Mouse (Mus musculus) forebrain, postnatal 0 days (tissue): ENCODE measurements at regions not wholly inside any gene's neighbourhood (a gene's known extent, or its start where the extent isn't known, plus 50 kb on each side); places are given as distances from the start of the nearest gene placed in this dataset.
A peak's percentile ranks its signal among the peaks of the same experiment; 100 is the strongest.

Source experiments
- ATAC-seq: fragments of 200-750 bp; cut with Nextera tagmentation; 2 replicates; pipeline ENCODE4 v1.8.0; 2017; ENCODE audit warnings: mild to moderate bottlenecking, moderate library complexity
- DNase-seq: peaks from one replicate; pipeline ENCODE4 v3.0.0-alpha.2; 2015
- H3K27ac ChIP-seq: fragments of 300-500 bp; sonication (generic); 2 replicates; pipeline ENCODE4 v1.5.1; 2014; ENCODE audit warnings: low read depth, mild to moderate bottlenecking, antibody characterized with exemption, low read length, moderate library complexity, mixed read lengths
- H3K27me3 ChIP-seq: fragments of 300-500 bp; sonication (generic); 2 replicates; pipeline ENCODE4 v1.6.1; 2014; ENCODE audit warnings: mild to moderate bottlenecking, low read length, mixed read lengths; ENCODE audit not compliant: insufficient read depth
- H3K36me3 ChIP-seq: fragments of 300-500 bp; sonication (generic); 2 replicates; pipeline ENCODE4 v1.6.1; 2014; ENCODE audit warnings: mild to moderate bottlenecking, moderate library complexity; ENCODE audit not compliant: insufficient read depth
- H3K4me1 ChIP-seq: fragments of 300-500 bp; sonication (generic); 2 replicates; pipeline ENCODE4 v1.6.1; 2014; ENCODE audit warnings: antibody characterized with exemption; ENCODE audit not compliant: insufficient read depth
- H3K4me2 ChIP-seq: fragments of 300-500 bp; sonication (generic); 2 replicates; pipeline ENCODE4 v1.6.1; 2014; ENCODE audit warnings: low read depth, mild to moderate bottlenecking, moderate library complexity
- H3K4me3 ChIP-seq: fragments of 300-500 bp; sonication (generic); 2 replicates; pipeline ENCODE4 v1.5.1; 2014; ENCODE audit warnings: low read depth, low read length, mixed read lengths
- H3K9ac ChIP-seq: fragments of 300-500 bp; sonication (generic); 2 replicates; pipeline ENCODE4 v1.6.1; 2014; ENCODE audit warnings: mild to moderate bottlenecking
- H3K9me3 ChIP-seq: fragments of 300-500 bp; sonication (generic); 2 replicates; pipeline ENCODE4 v1.6.1; 2016; ENCODE audit warnings: low read length
- CTCF ChIP-seq: sonication (generic); IDR thresholded peaks from 2 replicates; pipeline ENCODE4 v1.5.1; 2016; ENCODE audit warnings: antibody characterized with exemption, control low read depth, low read depth
- WGBS: fragments of 180-500 bp; shearing (Covaris S2); extraction: QIAGEN DNeasy Blood & Tissue Kit; methylation state at CpG from one replicate; pipeline ENCODE4 v1.1.7; 2014; 5-methylcytosine and 5-hydroxymethylcytosine counted together

GRCm38 (mm10) chr13:90293697-90294647 is 204.6 kb upstream of the Xrcc4 start:
- no peaks in the 10 kb centered on the region for H3K9me3 ChIP-seq
- peak overlapping the region; percentile 15; the same call in 1 of the 2 replicates for H3K4me2 ChIP-seq
- H3K27ac ChIP-seq = 0 out of 2 replicates have a peak overlapping the region, but pooled peaks have one; percentile 15
- 13% methylated on average over 10 of the region's 10 CpGs for WGBS
- DNase-seq = peak; percentile 27
- H3K27me3 ChIP-seq = no peaks in the 10 kb centered on the region
- peaks cover 15% of the 10 kb centered on the region for H3K4me1 ChIP-seq
- H3K4me3 ChIP-seq = no peak overlapping the region
- peak; percentile 25; the same call in 1 of the 2 replicates for ATAC-seq
- H3K9ac ChIP-seq = 0 out of 2 replicates have a peak overlapping the region, but pooled peaks have one; percentile 25
- TF ChIP-seq CTCF = no peak
- no peaks in the 10 kb centered on the region for H3K36me3 ChIP-seq

- 21% methylated on average over 4 of the region's 4 CpGs for WGBS
- peak; percentile 79 for ATAC-seq
- peak; percentile 36 for DNase-seq
These were observed 203.5 kb upstream of the Xrcc4 start for GRCm38 (mm10) chr13:90292905-90293304.

GRCm38 (mm10) chr13:90292124-90292523 is 202.7 kb upstream of the Xrcc4 start:
- no peaks in the 10 kb centered on the region for H3K27me3 ChIP-seq
- H3K4me2 ChIP-seq = no peak overlapping the region
- H3K9me3 ChIP-seq = no peaks in the 10 kb centered on the region
- peak; percentile 45; the same call in 1 of the 2 replicates for ATAC-seq
- peaks cover 15% of the 10 kb centered on the region for H3K4me1 ChIP-seq
- WGBS = 57% methylated on average over 1 of the region's 1 CpGs
- DNase-seq = no peak
- H3K4me3 ChIP-seq = no peak overlapping the region
- no peaks in the 10 kb centered on the region for H3K36me3 ChIP-seq
- H3K9ac ChIP-seq = no peak overlapping the region
- no peak overlapping the region for H3K27ac ChIP-seq
- TF ChIP-seq CTCF = no peak

More at GRCm38 (mm10) chr13:90292905-90293304, 203.5 kb upstream of the Xrcc4 start:
- Histone ChIP-seq H3K36me3 (no peaks in the 10 kb centered on the region), H3K9ac (no peak overlapping the region), H3K4me1 (peaks cover 15% of the 10 kb centered on the region), H3K27ac (no peak overlapping the region), H3K9me3 (no peaks in the 10 kb centered on the region), H3K4me3 (no peak overlapping the region), H3K4me2 (no peak overlapping the region), H3K27me3 (no peaks in the 10 kb centered on the region)
- TF ChIP-seq CTCF = no peak

DNA sequence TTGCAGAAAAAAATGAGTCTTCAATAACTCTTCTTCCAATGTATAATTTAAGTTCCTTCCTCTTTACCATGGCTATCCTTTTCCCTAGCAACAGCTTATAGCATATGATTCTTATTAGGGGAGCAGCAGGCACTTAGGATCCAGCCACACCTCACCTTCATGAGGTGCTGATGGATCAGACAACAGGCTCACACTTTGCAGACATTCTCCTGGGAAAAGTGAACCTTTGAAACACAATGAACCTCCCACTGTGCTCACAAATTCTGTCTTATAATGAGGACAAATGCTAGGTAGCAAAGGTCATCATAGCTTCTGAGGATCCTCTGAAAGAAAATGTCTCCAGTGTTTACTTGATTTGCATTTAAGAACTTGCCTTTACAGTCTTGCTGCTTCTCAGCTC is 191.6 kb upstream of the Xrcc4 start:
- Histone ChIP-seq H3K4me2 (no peak overlapping the region), H3K36me3 (no peaks in the 10 kb centered on the region), H3K27ac (no peak overlapping the region), H3K4me3 (no peak overlapping the region), H3K9ac (no peak overlapping the region), H3K27me3 (no peaks in the 10 kb centered on the region), H3K9me3 (no peaks in the 10 kb centered on the region), H3K4me1 (0 out of 2 replicates have a peak, but pooled peaks cover 2% of the 10 kb centered on the region)
- DNase-seq (no peak), ATAC-seq (no peak)
- TF ChIP-seq CTCF = no peak

GRCm38 (mm10) chr13:90279786-90280382 is 190.5 kb upstream of the Xrcc4 start:
- ATAC-seq (peak; percentile 90), DNase-seq (peak; percentile 55)
- WGBS = 14% methylated on average over 3 of the region's 3 CpGs
- 0 out of 2 replicates have a peak, but pooled peaks cover 2% of the 10 kb centered on the region for H3K4me1 ChIP-seq
- no peak overlapping the region for H3K4me2 ChIP-seq
- no peak for TF ChIP-seq CTCF
- H3K36me3 ChIP-seq = no peaks in the 10 kb centered on the region
- no peak overlapping the region for H3K27ac ChIP-seq
- H3K4me3 ChIP-seq = no peak overlapping the region
- H3K27me3 ChIP-seq = no peaks in the 10 kb centered on the region
- H3K9ac ChIP-seq = no peak overlapping the region
- no peaks in the 10 kb centered on the region for H3K9me3 ChIP-seq

DNA sequence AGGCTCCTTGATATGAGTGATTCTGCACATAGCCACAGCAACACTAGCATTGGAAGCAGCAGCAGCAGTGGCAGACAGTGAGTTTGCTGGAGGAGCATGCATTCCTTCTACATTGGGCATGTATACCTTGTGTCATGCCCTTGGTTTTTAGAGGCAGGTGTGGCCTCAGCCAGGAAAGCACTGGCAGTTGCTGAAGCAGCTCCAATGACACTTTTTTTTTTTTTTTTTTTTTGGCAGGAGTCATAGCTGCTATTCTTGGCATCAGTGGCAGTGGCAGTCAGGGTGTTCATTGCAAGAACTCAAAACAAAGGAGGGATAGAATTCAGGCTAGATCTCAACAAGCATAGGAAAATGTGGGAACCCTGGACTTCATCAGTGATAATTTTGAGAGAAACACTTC is 189.9 kb upstream of the Xrcc4 start:
- Histone ChIP-seq H3K4me2 (no peak overlapping the region), H3K4me3 (no peak overlapping the region), H3K9me3 (no peaks in the 10 kb centered on the region), H3K4me1 (0 out of 2 replicates have a peak, but pooled peaks cover 2% of the 10 kb centered on the region), H3K9ac (no peak overlapping the region), H3K27ac (no peak overlapping the region), H3K27me3 (no peaks in the 10 kb centered on the region), H3K36me3 (no peaks in the 10 kb centered on the region)
- no peak for TF ChIP-seq CTCF
- ATAC-seq (peak; percentile 82), DNase-seq (no peak)
